Mouse (Mus musculus) cerebellum, adult 18-20 months (tissue): ENCODE results near the gene Ift46.

ENCODE experiments used
- DNase-seq, 2 experiments: peaks; one replicate each; pipeline ENCODE4 v3.0.0; 2021

The Ift46 gene

DNA sequence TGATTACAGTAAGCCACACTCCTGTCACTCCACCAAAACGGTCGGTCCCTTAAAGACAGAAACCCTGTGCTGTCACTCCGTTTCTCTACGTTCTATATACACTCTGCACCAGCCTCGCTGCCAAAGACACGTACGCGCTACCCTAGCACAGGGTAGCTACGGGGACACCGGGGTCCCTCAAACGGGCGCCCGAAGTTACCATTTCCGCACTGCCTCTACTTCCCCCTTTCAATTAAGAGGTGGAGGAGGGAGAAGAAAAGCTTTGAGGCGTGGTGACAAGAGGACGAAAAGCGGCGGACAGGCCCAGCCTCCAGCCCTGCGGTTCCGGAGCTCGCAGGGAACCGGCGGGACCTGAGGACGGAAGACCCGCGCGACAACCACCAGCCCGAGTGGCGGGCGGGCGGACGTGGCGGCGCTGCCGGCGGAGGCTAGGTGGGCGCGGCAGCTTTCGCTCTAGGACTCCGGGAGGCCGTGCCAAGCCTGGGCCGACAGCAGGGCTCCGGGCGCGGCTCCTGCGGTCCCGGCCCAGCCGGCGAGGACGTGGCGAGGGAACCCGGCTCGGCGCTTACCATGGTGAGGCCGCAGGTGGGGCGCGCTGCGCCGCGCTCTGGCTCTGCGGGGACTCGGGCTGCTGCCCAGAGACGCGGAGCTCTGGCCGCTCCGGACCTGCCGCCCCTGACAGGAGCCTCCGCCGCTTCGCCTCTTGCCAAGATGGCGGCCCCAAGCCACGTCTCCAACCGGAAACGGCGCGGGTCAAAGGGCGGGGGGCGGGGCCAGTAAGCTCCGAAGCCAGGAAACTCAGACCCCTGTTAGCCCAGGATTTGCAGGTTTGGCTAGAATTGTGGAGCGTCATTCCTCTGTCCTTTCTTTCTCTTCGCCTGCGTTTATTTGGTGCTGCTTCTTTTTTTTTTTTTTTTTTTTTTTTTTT is at the start of gene Ift46, which contains the start of gene Arcn1:
Gene Ift46, plus strand, starts transcription at position 808 of the 928 bp plus-strand sequence.
Gene Arcn1, minus strand, starts transcription at position 745 of the 928 bp plus-strand sequence.
- peak; percentile 83 to 86 for DNase-seq

DNA sequence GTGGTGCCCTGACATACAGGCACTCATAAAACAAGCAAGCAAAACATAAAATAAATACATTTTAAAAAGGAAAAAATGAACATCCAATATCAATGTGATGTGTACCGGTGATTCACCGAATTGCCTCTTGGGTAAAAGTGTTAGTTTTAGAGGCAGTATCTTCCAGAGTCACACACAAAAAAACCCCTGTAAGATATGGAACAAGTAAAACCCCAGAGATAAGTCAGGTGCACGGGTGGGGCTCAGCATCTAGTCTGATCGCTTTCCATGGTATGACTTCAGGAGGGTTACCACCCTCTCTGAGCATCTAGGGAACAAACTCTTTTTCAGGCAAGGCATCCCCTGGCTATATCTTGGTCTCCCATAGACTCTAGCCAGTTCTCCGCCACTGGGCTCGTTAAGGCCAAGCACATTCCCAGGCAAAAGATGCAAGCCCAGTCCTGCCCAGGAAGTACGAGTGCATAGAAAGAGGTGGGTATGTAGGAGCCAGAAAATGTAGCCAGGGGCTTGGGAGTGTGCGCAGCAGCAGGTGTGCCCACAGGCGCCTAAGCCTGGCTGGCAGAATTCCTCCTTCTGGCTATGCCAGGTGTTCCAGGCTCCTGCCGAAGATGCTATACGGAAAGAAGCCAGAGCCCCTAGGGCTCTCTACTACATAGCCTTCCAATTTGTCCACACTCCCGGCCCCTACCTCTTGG is 48.6 kb upstream of the Ift46 start:
- peak; percentile 59 to 62 for DNase-seq

DNA sequence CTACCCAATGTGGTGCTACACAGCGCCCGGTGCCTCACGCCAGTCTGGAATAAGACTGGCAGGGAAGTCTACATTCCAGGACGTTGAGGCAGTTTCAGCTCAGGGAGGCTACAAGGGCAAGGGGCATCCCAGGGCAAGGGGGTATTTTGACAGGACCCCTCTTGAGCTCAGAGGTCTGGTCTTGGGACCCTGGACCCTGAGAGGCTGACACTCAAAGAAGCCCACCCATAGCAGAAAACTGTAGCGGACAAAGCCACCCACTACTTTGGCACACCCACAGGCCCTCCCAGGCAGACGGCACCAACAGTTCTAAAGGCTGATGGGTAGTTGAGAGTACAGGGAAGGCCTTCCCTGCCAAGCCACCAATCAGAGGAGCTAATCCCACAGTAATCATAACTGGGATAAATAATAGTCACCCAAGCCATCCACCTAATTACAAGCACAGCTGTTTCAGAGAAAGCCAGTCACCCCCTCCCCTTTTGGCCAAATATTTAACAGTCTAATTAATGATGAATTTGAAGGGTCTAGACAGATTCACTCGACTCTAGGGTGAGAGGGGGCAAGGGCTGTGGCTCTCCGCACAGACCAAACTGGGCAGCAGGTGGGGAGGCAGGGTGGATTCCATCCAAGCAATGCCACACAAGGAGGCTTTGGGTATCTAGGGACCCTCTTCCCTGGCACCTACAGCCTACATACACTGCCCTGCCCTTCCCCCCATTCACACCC is 47.9 kb upstream of the Ift46 start:
- DNase-seq, result no peak

DNA sequence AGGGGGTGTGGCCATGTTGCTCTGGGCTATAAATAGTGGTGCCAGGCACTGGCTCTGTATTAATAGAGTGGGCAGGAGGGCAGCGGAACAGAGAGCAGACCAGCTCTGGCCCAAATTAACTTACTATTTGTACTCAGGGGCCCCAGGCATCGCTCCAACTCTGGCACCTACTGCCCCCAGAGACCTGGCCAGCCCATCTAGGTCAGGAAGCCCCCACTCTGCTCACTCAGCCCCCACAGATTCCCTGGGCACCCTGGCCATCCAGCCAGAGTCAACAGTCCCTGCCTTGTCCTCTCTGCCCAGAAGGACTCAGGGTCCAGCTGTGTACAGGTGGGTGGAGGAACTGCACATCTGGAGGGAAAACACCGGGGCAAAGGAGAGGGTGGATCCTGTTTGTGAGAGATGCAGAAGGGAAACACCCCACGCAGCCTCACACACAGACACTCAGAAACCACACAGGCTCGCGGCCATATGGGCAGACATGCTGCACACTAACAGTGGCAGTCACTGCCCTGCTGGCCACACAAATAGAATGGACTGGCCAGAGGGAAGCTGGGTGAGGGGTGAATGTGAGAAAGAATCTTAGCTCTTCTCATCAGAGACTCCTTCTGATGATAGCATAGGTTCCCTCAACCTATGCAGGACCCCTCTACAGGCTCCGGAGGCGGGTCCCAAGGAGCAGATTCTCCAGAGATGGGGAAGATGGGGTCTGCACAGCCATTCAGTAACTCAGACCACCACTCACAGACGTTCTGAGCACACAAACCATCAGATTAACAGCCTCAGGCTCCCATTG is 47.2 kb upstream of the Ift46 start:
- peak; percentile 72 to 75 for DNase-seq

DNA sequence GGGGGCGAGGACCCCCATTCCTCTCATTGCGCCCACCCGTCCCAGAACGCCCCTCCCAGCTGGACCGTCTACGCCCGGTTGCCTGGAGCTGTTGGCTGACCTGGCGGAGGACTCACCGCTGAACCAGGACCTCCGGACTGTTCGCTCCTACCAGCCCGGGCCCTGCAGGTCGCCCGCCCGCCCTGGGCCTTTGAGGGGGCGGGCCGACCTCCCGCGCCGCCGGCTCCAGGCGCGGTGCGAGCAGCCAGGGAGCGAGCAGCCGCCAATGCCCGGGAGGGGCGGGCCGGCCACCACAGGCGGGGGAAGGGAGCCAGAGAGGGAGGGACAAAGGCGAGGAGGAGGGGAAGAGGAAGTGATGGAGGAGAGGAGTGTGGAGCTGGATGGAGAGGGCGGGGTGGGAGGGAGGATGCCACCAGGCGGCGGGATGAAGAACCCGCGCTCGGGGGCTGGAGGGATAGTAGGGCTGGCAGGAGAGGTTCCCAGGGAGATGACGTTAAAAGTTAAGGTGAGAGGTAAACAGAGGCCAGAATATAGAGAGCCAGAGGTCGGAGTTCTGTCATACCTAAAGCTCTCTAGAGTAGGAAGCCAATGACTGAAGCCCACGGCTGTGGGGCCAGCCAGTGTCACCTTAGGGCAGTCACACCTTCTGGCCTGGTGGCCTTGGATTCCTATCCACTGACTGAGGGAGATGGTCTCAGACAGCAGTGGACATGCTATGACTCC is 46.4 kb upstream of the Ift46 start:
- DNase-seq, result peak; percentile 93 to 97

DNA sequence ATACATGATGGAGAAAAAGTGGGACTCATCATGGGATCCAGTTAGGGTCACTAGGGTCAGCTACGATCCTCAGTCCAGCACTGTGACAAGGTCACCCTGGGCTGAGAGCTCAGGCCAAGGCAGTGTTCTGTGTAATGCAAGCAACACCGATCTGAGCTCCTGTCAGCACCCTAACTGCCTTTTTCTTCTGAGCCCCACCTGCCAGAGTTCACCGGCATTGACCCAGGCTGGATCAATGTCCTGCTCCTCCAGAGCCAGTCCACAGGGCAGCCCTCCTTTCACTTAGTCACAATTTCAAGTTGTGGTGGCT is 45.9 kb upstream of the Ift46 start:
- no peak for DNase-seq

DNA sequence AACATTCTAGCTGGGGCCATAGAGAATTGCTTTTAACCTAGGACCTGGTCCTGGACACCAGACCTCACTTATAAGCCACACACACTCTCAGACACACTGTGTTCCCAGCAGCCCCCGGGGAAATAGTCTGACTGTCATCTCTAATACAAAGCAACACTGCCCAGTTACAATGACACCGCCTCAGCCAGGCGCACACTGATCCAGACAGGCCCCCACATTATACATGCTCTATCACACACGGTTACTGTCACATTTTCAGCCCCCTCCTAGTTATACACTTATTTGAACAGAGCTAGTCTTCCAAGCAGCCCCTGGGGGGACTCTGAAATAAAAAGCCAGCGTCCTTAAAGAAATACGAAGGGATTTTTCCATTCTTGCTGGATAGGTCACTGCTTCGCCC is 45.1 kb upstream of the Ift46 start:
- DNase-seq, result peak in 1 of 2 experiments; percentile 11

DNA sequence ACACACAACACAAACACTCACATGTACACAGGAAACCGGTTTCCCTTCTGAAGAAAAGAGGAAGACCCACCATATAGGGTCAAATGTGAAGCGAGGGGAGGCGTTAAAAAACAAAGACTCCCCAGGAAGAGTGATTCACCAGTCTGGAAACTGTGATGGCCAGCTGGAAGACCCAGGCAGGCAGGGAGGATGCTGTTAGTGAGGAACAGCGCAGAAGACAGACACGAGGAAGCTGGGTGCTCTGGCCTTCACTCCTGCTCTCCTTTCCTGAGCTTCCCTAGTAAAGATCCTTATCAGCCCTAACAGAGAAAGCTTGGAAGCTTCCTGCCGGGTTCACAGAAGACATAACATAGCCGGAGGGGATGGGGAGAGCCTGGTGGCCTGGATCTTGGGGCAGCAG is 44.7 kb upstream of the Ift46 start:
- DNase-seq, result peak in 1 of 2 experiments; percentile 2

DNA sequence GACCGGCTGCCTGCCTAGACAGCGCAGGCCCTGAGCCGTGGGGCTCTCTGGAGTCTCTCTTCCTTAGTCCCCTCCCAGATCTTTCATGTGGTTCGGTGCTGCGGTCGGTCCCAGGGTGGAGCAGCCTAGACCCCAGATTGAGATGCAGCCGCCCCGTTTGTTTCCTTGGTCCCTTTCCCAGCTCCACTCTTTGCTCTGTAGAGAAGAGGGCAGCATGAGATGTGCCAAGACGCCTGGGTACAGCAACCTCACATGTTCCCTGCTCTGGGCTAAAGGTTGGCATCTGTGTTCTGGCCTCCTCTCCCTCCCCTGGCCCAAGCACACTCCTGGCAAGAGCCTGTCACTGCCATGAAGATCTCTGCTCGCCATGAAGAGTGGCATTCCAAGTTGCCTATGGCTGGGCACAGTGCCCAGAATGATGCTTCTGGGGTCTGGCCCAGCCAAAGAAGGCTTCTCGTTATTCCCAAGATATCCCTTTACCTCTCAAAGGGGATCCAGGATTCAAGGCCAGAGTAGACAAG is 44.1 kb upstream of the Ift46 start:
- DNase-seq, result peak in 1 of 2 experiments; percentile 5

DNA sequence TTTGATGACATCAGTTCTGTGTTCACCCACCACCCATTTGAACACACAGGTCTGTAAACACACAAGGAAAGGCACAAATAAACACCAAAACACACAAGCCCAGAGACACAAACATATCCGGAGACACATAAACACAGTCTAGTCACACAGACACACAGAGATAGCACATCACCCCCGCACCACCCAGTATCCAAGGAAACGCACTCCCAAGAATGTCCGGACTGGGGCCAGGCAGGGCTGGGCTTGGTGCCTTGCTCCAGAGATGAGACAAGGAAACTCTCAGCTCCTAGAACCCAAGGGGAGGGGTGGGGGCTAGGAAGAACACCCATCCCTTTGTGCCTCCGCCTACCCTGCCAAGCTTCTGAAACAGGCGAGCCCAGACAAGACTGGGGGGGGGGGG is 43.5 kb upstream of the Ift46 start:
- peak in 1 of 2 experiments; percentile 17 for DNase-seq

DNA sequence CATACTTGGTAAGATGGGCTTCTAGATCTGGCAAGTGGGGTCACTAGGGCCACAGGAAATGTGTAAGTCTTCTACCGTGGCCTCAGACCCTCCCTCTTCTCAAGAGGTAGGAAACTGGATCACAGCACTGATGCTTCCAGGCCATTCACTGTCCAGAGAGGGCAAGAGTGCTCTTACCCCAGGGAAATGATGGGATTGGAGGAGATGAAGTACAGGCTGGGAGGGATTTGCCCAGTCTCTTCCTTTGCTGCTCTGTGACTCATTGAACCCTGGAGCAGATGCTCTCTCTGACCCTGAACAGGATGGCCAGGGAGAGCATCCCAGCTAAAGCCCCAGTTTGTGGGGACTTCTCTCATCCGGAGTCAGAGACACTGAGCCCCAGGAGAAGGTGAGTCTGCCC is 43.0 kb upstream of the Ift46 start:
- DNase-seq, result no peak

DNA sequence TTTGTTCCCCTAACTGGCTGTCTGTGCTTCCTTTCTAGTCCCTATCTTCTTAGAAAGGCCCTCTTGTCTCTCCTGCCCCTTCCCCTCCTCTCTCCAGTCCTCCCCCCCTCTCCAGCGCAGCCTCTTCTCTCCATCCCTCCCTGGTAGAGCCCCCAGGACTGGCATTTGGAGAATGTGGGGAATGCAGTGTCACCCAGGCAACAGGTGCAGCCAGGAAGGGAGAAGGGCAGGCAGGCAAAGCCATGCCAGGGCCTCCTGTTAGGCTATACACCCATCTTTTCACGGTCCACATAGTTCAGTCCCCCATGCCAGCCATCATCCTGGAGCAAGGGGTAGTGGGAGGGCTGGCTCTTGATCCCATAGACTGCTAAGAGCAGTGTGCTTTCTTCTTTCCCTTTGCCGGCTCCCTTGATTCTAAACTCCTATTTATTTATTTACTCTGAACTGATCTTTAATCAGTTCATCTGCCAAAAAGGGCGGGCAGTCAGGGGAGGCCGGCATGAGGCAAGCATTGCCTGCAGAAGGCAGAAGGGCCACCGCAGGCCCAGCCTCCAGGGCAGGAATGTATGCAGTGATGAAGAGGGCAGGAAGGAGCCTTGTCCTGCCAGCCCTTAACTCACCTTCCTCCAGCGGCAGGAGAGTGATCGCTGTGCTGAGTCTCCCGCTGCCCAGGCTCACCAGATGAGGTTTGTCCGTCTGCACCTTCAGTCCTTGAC is 41.1 kb upstream of the Ift46 start:
- no peak for DNase-seq

DNA sequence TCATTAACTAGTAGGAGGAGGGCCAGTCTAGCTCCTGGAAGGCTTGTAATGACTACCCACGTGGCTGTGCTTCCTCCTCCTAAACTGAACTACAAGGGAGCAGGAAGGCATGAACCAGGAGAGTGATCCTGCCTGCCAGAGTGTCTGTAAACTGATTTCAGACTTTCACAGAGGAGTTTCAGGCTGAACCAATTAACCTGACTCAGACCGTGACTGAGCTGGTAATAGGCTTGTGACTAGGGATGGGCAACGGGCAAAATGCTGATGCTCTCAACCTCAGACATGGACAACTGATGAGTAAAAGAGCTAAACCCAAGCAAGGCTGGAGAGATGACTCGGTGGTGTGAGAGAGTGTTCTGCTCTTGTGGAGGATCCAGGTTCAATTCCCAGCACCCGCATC is 40.3 kb upstream of the Ift46 start:
- no peak for DNase-seq

DNA sequence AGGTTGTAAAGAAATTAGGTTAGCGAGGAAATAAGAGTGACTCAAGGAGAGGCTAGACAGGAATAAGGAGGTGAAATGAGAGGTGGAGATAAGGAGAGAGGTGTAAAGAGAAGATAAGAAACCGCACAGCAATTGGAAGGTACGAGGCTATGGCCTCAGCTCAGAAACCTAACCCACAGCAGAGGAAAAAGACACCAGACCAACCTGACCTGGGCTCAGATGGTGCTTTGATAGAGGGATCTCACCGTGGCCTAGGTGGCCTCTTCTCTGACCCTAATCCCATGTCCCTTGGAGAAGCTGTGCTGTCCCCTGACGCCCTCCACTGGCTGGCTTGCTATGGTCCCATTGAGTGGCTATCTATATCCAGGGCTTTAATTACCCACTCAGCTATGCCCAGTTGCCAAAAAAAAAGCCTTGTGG is 35.6 kb upstream of the Ift46 start:
- no peak for DNase-seq

DNA sequence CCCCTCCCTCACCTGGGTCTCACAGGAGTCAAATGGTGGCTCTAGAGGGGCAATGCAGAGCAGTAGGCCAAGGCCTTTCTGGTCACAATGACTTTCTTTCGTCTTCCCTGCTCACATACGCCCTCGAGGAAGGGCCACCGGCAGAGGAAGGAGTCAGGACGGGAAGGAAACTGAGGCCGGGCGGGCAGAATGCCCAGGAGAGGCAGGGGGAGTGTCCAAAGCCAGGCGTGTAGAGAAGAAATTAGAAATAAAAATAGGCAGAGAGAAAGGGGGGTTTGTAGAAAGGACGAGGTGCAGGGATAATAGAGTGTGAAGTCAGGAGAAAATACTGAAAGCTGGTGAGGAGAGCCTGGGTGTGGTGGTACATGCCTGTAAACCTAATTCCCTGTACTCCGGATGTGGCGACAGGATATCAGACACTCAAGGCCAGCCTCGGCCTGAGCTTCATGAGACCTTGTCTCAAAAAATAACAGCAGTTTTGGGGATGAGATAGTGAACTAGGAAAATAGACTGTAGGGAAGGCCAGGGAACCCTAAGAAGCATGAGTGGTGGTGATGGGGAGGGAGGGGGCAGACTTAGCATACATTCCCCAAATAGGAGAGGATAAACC is 34.7 kb upstream of the Ift46 start:
- DNase-seq, result no peak

DNA sequence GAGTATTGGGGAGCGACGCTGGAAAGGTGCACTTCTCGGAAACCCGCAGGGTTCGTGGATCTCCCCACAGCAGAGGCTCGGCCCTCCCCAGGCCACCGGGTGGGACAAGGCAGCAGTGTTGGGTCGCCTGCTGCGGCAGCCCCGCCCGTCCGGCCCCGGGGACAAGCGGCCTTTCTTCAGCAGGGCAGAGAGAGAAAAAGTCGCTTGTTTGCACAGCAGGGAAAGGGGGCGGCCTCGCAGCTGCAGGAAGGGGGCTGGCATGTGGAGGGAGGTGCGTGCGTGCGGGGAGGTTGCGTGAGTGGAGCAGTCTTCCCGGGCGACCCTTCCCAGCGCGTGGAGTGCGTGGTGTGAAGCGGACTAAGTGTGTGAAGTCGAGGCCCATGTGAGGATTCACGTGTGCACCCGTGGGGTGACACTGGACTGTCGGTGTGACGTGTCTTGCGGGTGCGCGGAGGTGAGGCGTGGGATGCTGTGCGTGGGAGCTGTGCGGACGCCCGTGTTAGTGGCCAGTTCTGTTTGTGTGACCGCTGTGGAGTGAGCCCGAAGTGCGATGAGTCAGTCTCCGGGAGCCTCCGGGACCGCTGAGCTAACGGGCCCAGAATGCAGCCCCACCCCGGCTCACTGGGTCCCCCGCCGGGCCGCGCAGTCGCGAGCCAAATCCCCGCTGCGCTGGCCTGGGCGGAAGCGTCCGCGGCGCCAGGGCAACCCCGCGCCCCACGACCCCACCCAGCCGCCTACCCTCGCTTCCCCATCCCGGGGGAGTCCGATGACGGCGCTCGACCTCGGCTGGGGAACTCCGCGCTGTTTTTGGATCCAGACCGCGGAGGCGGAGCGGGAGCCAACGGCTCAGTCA is 33.8 kb upstream of the Ift46 start:
- DNase-seq, result peak; percentile 44 to 64

DNA sequence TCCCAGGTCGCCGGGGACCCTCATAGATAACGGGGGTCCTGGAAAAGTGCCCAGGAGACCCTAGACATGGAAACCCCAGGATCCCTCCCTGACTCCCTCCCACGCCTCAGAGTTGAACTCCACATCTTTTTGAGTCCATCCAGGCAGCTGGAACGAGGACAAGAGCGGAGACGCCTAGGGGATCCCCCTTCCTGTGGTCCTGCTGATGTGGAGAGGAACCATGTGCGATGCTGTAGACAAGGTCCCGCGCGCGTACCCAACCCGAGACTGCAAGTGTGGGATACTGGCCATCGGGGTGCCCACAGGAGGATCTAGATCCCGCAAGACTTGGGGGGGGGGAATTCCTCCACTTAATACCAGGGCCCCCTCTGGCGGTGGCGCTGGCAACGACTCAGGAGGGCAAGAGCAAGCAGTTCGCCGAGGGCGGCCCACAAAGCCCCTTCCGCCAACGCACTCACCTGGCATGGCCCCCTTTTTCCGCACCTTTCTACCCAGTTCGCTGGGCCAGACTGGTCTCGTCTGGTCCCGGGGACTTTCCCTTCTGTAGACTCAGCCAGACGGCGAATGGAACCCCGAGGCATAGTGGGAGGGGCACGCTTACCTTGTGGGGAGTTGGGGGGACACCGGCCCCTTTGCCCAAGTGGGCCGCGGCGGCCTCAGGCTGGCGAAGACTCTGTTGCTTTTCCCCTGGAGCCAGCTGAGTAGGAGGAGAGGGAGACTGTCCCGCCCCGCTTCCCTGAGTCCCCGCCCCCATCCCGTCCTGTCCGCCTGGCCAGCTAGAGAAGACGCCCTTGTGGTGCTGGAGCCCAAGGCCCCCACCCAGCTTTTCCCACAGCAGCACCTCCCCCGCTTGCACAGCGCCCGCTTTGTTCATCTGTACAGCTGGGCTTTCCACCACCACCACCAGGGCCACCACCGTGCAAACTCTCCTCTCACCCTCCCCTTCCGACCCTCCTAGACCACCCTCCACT is 32.9 kb upstream of the Ift46 start, which contains the start of gene Phldb1:
Gene Phldb1, minus strand, starts transcription at position 675 of the 971 bp plus-strand sequence.
- DNase-seq, result peak; percentile 50

DNA sequence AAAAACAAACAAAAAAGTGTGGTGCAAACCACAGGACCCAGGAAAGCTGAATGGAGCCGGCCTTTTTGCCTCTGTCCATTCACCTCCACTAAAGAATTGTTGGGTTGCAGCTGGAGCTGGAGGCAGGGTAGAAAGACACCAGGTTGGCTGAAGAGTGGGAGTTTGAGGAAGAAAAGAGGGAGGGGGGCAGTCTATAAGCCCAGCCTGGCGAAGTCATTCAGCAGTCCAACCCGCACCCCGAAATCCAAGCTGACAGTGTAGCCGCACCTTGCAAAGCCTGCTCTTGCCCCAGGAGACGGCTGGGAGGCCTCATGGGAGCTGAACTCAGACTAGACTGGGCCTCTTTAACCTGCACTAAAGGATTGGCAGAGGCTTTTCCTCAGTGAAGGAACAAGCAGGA is 31.8 kb upstream of the Ift46 start:
- DNase-seq, result no peak
